Mouse (Mus musculus) heart, embryonic 16.5 days (tissue): ENCODE results near the gene Fndc9. TPM values are rescaled to one million over a fixed set of nuclear protein-coding genes. Genes with fewer than 3 reads are reported as not detected.

Experiments used
- ATAC-seq: fragments of 200-750 bp; cut with Nextera tagmentation; replicated peaks from 2 replicates; pipeline ENCODE4 v1.8.0; 2017; ENCODE audit warnings: moderate number of reproducible peaks; ENCODE audit not compliant: insufficient read depth, low FRiP score; ENCODE audit errors: extremely low read depth
- H3K27ac ChIP-seq: fragments of 300-500 bp; sonication (generic); 2 replicates; pipeline ENCODE4 v1.5.1; 2014; ENCODE audit warnings: mild to moderate bottlenecking, low read length, control low read depth, moderate library complexity
- H3K27me3 ChIP-seq: fragments of 300-500 bp; sonication (generic); 2 replicates; pipeline ENCODE4 v1.6.1; 2014; ENCODE audit warnings: low read length, mixed read lengths; ENCODE audit not compliant: control insufficient read depth, insufficient read depth
- H3K36me3 ChIP-seq: fragments of 300-500 bp; sonication (generic); 2 replicates; pipeline ENCODE4 v1.6.1; 2014; ENCODE audit not compliant: control insufficient read depth, insufficient read depth
- H3K4me1 ChIP-seq: fragments of 300-500 bp; sonication (generic); 2 replicates; pipeline ENCODE4 v1.6.1; 2014; ENCODE audit warnings: low read length, mixed read lengths; ENCODE audit not compliant: control insufficient read depth, insufficient read depth
- H3K4me2 ChIP-seq: fragments of 300-500 bp; sonication (generic); 2 replicates; pipeline ENCODE4 v1.6.1; 2014; ENCODE audit warnings: low read depth, mild to moderate bottlenecking, control low read depth, low read length
- H3K4me3 ChIP-seq: fragments of 300-500 bp; sonication (generic); 2 replicates; pipeline ENCODE4 v1.5.1; 2014; ENCODE audit warnings: mild to moderate bottlenecking, control low read depth, low read length
- H3K9ac ChIP-seq: fragments of 300-500 bp; sonication (generic); 2 replicates; pipeline ENCODE4 v1.6.1; 2014; ENCODE audit warnings: low read length, control low read depth
- H3K9me3 ChIP-seq: fragments of 300-500 bp; sonication (generic); replicated peaks from 2 replicates; pipeline ENCODE4 v1.6.1; 2016; ENCODE audit warnings: low read length; ENCODE audit not compliant: control insufficient read depth
- WGBS: fragments of 180-500 bp; shearing (Covaris S2); extraction: QIAGEN DNeasy Blood & Tissue Kit; methylation state at CpG from one replicate; pipeline ENCODE4 v1.1.7; 2014; 5-methylcytosine and 5-hydroxymethylcytosine counted together
- polyA plus RNA-seq: library from polyadenylated mRNA; unstranded; fragments of >200 nt; fragmentation: Nextera tagmentation; extraction: Ambion mirVana; gene quantifications from 2 replicates; pipeline ENCODE4 v1.2.1, GENCODE M21; 2015

The Fndc9 gene
- polyA plus RNA-seq, 1 experiment from 2014 or later = 0.08 TPM

DNA sequence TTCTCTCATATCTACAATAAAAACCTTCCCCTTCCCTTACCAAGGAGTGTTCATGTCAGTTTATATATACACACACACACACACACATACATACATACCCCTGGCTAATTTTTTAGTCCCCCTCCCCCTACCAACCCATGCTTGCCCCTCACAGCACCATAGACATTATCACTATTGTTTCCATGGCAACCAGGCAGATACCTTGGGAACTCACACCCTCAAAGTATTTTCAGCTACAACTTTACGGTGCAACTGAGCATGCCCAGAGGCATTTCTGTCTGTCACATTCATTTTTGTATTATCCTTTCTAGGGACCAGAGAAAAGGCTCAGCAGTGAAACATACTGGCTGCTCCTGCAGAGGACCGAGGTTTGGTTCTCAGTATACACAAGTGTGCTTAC lies 15.1 kb upstream of the Fndc9 start:
- H3K4me3 ChIP-seq = no peak overlapping the region
- no peak overlapping the region for H3K9ac ChIP-seq
- H3K9me3 ChIP-seq = no peaks in the 10 kb centered on the region
- no peaks in the 10 kb centered on the region for H3K27me3 ChIP-seq
- H3K27ac ChIP-seq = no peak overlapping the region
- whole genome bisulfite sequencing = 75% methylated on average over 2 of the region's 2 CpGs
- 0 out of 2 replicates have a peak, but pooled peaks cover 2% of the 10 kb centered on the region for H3K36me3 ChIP-seq
- no peak overlapping the region for H3K4me2 ChIP-seq
- peaks cover 4% of the 10 kb centered on the region for H3K4me1 ChIP-seq
- no peak for ATAC-seq

DNA sequence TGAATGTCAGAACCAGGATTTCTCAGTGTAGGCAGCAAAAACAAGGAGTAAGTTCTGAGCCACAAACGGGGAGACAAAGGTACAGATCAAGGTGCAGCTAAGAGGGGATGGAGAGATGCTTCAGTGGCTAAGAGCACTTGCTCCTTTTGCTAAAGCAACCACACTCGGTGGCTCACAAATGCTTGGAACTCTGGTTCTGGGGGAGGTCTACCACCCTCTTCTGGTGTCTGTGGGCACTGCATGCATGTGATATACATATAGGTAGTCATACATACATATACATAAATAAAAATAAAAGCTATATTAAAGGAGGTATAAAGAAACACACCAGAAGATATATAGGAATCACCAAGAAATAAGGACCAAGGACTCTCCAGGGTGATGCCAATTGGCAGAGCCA lies 11.8 kb upstream of the Fndc9 start:
- H3K9me3 ChIP-seq = no peaks in the 10 kb centered on the region
- 74% methylated on average over 2 of the region's 2 CpGs for WGBS
- no peaks in the 10 kb centered on the region for H3K4me1 ChIP-seq
- H3K27me3 ChIP-seq = no peaks in the 10 kb centered on the region
- H3K4me2 ChIP-seq = no peak overlapping the region
- H3K9ac ChIP-seq = no peak overlapping the region
- no peak overlapping the region for H3K4me3 ChIP-seq
- ATAC-seq = no peak
- no peak overlapping the region for H3K27ac ChIP-seq
- no peaks in the 10 kb centered on the region for H3K36me3 ChIP-seq

DNA sequence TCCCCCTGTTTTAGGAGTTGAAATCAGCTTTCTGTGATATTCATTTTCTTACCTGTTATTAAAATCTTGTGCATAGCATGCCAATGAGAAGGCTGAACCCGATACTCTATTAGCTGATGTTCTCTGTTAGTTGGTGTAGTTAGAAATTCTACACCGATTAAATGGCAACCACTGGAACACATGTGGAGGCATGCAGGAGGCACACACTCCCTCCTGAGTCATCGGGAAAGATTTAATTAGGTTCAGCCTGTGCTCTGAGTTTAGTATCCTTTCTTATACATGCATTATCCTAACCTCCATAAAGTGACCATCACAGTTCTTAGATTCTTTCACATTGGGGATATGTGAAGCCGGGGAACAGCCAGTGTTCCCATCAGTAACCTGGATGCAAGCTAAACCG lies 10.0 kb upstream of the Fndc9 start:
- no peaks in the 10 kb centered on the region for H3K4me1 ChIP-seq
- WGBS = 81% methylated on average over 5 of the region's 5 CpGs
- H3K9ac ChIP-seq = no peak overlapping the region
- no peaks in the 10 kb centered on the region for H3K9me3 ChIP-seq
- no peak for ATAC-seq
- H3K27ac ChIP-seq = no peak overlapping the region
- H3K4me3 ChIP-seq = no peak overlapping the region
- no peaks in the 10 kb centered on the region for H3K27me3 ChIP-seq
- H3K36me3 ChIP-seq = no peaks in the 10 kb centered on the region
- H3K4me2 ChIP-seq = no peak overlapping the region

DNA sequence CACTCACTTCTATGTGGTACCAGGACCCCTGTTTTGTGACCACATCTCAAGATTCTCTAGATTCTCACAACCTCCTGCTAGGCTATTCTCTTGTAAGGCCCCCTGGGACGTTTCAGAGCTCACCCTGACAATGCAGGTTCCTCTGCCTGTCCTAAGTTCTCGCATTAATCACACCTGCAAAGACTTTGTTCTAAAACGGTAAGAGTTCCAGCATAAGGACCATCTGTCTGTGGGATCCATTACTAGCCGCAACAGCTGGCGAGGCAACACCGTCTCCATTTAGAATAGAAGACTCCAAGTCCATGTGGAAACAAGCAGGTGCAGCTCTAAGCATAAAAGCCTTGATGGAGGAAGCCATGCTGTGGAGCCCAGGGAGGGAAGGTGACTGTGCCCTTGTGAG lies 5.1 kb upstream of the Fndc9 start:
- no peak overlapping the region for H3K4me2 ChIP-seq
- ATAC-seq = no peak
- H3K27me3 ChIP-seq = no peaks in the 10 kb centered on the region

DNA sequence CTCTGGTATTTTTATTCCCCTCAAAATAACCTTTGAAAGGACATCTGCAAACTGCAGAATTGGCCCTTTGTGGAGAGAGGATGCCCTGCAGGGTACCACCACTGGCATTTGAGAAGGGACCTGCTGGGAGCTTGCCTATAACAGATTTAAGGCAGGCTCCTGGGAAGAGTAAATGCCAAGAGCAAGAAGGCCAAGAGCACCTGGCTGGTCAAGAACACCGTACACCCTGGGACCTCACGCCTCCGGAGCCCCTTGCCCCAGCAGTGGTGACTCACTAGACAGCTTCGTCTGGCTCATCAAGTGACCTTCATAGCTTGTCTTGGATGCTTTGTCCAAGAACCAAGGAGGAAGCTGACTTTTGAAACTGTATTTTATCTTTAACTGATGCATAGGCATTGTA lies 2.5 kb upstream of the Fndc9 start:
- no peak overlapping the region for H3K27ac ChIP-seq
- no peaks in the 10 kb centered on the region for H3K9me3 ChIP-seq
- no peak for ATAC-seq
- WGBS = 88% methylated on average over 4 of the region's 4 CpGs
- no peak overlapping the region for H3K4me2 ChIP-seq
- no peaks in the 10 kb centered on the region for H3K27me3 ChIP-seq
- H3K9ac ChIP-seq = no peak overlapping the region
- H3K4me3 ChIP-seq = no peak overlapping the region
- no peaks in the 10 kb centered on the region for H3K4me1 ChIP-seq
- H3K36me3 ChIP-seq = no peaks in the 10 kb centered on the region

More for the DNA sequence above, 5.1 kb upstream of the Fndc9 start:
- Histone ChIP-seq H3K27ac (no peak overlapping the region), H3K36me3 (no peaks in the 10 kb centered on the region), H3K4me3 (no peak overlapping the region), H3K4me1 (no peaks in the 10 kb centered on the region), H3K9me3 (no peaks in the 10 kb centered on the region), H3K9ac (no peak overlapping the region)
- 69% methylated on average over 6 of the region's 6 CpGs for WGBS

DNA sequence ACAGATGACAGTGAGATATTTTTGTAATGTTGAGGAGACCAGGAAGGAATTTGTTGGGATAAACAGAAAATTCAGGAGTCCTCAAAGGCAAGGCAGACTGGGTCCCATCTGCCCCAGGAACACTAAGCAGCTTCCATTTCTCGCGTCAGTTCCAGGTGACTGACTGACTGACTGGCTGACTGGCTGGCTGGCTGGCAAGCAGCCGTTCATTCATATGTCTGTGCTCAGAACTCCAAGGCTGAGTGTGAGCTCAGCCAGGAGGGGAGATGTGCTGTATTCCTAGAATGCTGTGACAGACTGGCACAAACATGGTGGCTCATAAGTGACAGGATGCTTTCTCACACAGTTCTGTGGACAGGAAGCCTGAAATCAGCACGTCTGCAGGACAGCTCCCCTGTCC lies 1.4 kb upstream of the Fndc9 start:
- WGBS = 66% methylated on average over 4 of the region's 4 CpGs
- no peak overlapping the region for H3K9ac ChIP-seq
- H3K9me3 ChIP-seq = no peaks in the 10 kb centered on the region
- H3K27ac ChIP-seq = no peak overlapping the region
- no peak overlapping the region for H3K4me2 ChIP-seq
- ATAC-seq = no peak
- no peaks in the 10 kb centered on the region for H3K36me3 ChIP-seq
- no peaks in the 10 kb centered on the region for H3K4me1 ChIP-seq
- H3K27me3 ChIP-seq = no peaks in the 10 kb centered on the region
- H3K4me3 ChIP-seq = no peak overlapping the region

DNA sequence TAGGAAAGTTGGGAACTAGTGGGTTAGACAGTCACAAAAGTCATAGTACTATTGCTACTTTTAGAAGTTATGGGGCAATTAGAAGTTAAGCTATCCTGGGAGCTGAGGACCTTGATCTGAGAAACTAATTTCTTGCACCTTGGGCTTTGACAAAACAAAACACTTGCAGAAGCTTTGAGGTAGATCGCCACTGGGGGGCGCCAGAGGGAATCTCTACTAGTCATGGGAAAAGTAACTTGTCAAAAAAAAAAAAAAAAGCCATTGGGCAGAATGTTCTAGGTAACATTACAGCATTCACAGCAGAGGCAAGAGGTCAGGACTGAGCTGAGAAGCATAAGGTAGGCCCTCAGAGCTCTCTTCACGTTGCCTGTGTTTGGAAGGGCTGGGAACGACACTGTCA lies 1.6 kb downstream of the Fndc9 start:
- Histone ChIP-seq H3K27ac (no peak overlapping the region), H3K27me3 (no peaks in the 10 kb centered on the region), H3K9ac (no peak overlapping the region), H3K36me3 (0 out of 2 replicates have a peak, but pooled peaks cover 3% of the 10 kb centered on the region), H3K4me3 (no peak overlapping the region), H3K4me2 (no peak overlapping the region), H3K9me3 (no peaks in the 10 kb centered on the region), H3K4me1 (no peaks in the 10 kb centered on the region)
- no peak for ATAC-seq
- WGBS = 44% methylated on average over 4 of the region's 4 CpGs

DNA sequence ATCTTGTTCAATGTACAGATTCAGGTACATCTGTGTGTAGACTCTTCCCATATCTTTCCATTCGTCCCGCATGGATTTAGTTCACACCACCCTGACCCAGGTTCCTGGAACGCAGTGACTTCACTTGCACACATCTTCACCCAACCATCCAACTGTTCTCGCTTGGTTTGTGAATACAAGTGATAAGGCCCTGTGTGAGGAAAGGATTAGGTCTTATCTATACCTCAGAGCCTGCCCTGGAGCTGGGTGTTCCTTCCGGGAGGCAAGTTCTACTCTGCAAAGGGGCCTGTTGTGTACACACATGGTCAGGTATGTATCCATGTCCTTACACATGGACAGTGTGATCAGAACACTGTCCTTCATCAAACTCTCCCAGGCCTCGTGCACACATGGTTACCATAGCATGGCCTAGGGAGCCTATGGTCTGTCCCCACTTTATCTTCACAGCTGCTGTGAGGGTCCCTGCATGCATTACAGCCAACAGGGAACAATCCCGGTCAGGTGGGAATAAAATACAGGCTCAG lies 5.9 kb downstream of the Fndc9 start:
- H3K36me3 ChIP-seq = 0 out of 2 replicates have a peak, but pooled peaks cover 3% of the 10 kb centered on the region
- H3K4me2 ChIP-seq = no peak overlapping the region
- H3K27me3 ChIP-seq = no peaks in the 10 kb centered on the region
- H3K27ac ChIP-seq = no peak overlapping the region
- H3K4me1 ChIP-seq = no peaks in the 10 kb centered on the region
- no peak overlapping the region for H3K9ac ChIP-seq
- H3K9me3 ChIP-seq = no peaks in the 10 kb centered on the region
- H3K4me3 ChIP-seq = no peak overlapping the region
- WGBS = 74% methylated on average over 7 of the region's 7 CpGs
- no peak for ATAC-seq

DNA sequence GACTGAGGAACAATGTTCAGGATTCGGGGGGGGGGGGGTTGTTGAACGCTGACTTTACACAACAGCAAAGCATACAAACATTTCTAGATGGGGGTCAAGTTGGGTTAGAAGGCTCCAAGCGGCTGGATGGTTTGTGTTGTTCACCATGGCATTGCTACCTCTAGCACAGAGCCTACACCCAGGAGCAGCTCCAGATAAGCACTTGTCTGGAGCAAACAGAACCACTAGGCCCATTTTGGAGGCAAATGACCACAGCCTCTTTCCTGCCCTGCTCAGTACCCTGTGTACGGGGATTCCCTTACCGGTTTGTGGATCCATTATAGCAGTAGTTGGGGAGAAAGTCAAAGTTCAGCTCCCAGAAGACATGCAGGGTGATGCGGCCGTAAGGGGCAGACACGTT lies 6.7 kb downstream of the Fndc9 start:
- Histone ChIP-seq H3K9ac (no peak overlapping the region), H3K27me3 (no peaks in the 10 kb centered on the region), H3K36me3 (0 out of 2 replicates have a peak, but pooled peaks cover 3% of the 10 kb centered on the region), H3K4me2 (no peak overlapping the region), H3K4me1 (no peaks in the 10 kb centered on the region), H3K27ac (no peak overlapping the region), H3K4me3 (no peak overlapping the region), H3K9me3 (no peaks in the 10 kb centered on the region)
- no peak for ATAC-seq
- 90% methylated on average over 8 of the region's 8 CpGs for WGBS
